Mouse (Mus musculus): Measurements from ENCODE around the gene Gm17657.

Gm17657 gene

GRCm38 (mm10) chr17:29484431-29484830 lies 65.0 kb downstream of the Gm17657 start:
- DNase-seq: no peak

DNA sequence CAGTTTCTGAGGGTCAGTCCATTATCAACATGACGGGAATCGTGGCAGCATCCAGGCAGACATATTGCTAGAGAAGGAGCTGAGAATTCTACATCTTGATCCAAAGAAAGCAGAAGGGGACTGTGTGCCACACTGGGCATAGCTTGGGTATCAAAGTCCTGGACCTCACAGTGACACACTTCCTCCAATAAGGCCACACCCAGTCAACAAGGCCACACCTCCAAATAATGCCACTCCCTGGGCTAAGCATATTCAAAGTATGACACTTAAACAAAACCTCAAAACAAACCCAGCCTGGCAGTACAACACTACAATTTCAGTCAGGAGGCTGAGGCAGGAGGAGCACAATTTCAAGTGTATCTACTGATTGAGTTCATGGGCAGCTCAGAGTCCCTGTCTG lies 66.2 kb downstream of the Gm17657 start:
- DNase-seq: no peak

DNA sequence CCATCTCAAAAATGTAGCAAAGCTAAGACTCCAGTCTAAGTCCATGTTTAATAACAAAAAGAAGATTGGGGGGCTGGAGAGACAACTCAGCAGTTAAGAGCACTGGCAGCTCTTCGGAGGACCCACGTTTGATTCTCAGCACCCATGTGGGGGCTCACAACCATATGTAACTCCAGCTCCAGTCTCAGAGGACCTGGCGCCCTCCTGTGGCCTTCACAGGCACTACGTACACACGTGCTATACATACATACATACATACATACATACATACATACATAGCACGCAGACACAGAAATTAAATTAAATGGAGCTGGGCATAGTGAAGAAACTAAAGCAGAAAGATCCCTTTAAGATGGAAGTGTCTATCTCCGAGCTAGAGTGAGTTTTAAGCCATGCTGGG lies 66.8 kb downstream of the Gm17657 start:
- no peak for DNase-seq

DNA sequence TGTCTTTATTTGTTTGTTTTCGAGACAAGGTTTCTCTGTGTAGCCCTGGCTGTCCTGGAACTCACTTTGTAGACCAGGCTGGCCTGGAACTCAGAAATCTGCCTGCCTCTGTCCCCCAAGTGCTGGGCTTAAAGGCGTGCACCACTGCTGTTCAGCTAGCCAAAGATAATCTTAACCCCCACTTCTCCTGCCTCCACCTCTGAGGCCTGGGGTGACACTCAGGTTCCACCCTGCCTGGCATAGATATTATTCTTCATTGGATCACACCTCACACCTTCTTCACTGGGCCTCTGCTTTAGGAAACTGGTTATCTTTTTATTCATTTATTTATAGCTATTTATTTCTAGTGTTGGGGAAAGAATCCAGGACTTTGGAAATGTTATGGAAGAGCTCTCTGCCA lies 69.2 kb downstream of the Gm17657 start:
- DNase-seq: no peak

GRCm38 (mm10) chr17:29478271-29478670 lies 71.2 kb downstream of the Gm17657 start:
- no peak for DNase-seq

DNA sequence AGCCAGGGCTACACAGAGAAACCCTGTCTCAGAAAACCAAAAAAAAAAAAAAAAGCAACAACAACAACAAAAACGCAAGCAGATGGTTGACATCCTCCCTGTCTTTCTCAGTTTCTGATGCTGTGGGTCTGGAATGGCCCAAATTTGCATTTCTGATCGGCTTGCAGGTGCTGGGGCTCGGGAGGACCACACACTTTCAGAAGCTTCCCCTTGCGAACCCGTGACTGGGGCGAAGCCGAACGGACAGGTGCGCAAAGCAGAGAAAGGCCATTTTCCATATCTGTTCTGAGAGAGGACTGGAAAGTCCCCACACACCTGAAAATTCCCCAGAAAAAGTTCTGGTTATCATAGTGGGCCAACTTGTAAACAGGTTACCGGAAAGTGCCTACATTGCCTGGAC lies 72.1 kb downstream of the Gm17657 start:
- DNase-seq: no peak

- DNase-seq: no peak
Measured at GRCm38 (mm10) chr17:29476461-29476860, 73.0 kb downstream of the Gm17657 start.

GRCm38 (mm10) chr17:29475142-29475541 lies 74.3 kb downstream of the Gm17657 start:
- DNase-seq: no peak

GRCm38 (mm10) chr17:29474036-29474435 lies 75.4 kb downstream of the Gm17657 start:
- DNase-seq: no peak

GRCm38 (mm10) chr17:29473466-29473865 lies 76.0 kb downstream of the Gm17657 start:
- DNase-seq: no peak
